Mouse (Mus musculus) left cerebral cortex, postnatal 25 days (tissue): ENCODE data around the gene Erbb2. TPM values are rescaled to one million over a fixed set of nuclear protein-coding genes. Genes with fewer than 3 reads are reported as not detected.

Source experiments
- DNase-seq, 2 experiments: peaks; one replicate each; pipeline ENCODE4 v3.0.0; 2022; ENCODE audit warnings: low spot score in 2 of 2, mixed read lengths in 1 of 2
- intact Hi-C: fragments of 180-260 bp; cut with DNase I; formaldehyde crosslinking; loops from one replicate; pipeline ENCODE4 v1.15.1; 2025
- total RNA-seq, 2 experiments: library from RNA; stranded (reverse); gene quantifications; 2 replicates each; pipeline ENCODE4 v1.2.3; 2021

The Erbb2 gene
- total RNA-seq, 2 experiments from 2014 or later = 1.8 to 2.4 TPM

- peak in 1 of 2 experiments; percentile 49 for DNase-seq
- intact Hi-C loops = no loop called here
Observed at GRCm38 (mm10) chr11:98384721-98385637, 27.3 kb upstream of the Erbb2 start.

- no peak for DNase-seq
- intact Hi-C loops = no loop called here
Observed at GRCm38 (mm10) chr11:98385638-98386585, 26.4 kb upstream of the Erbb2 start, which contains the start of gene Pnmt. TSS of gene Pnmt (plus strand) at chr11:98386450.

GRCm38 (mm10) chr11:98386596-98386995 is 25.7 kb upstream of the Erbb2 start:
- intact Hi-C loops = no loop called here
- no peak for DNase-seq

- intact Hi-C loops = no loop called here
- no peak for DNase-seq
Observed at GRCm38 (mm10) chr11:98387056-98387577, 25.2 kb upstream of the Erbb2 start.

- no peak for DNase-seq
- intact Hi-C loops = no loop called here
Observed at GRCm38 (mm10) chr11:98388282-98388681, 24.0 kb upstream of the Erbb2 start.

GRCm38 (mm10) chr11:98389221-98389780 is 23.0 kb upstream of the Erbb2 start:
- intact Hi-C loops = loop anchor here (1.0 kb wide), 1 partner anchor 47 kb away; no protein-coding TSS in a partner anchor
- peak; percentile 70 to 78 for DNase-seq

GRCm38 (mm10) chr11:98390141-98390540 is 22.1 kb upstream of the Erbb2 start:
- intact Hi-C loops = loop anchor here (5.0 kb wide), 1 partner anchor 123 kb away; no protein-coding TSS in a partner anchor
- no peak for DNase-seq

- intact Hi-C loops = loop anchor here (5.0 kb wide), 1 partner anchor 125 kb away; no protein-coding TSS in a partner anchor
Observed at GRCm38 (mm10) chr11:98392034-98392433, 20.2 kb upstream of the Erbb2 start.

GRCm38 (mm10) chr11:98392645-98393044 is 19.6 kb upstream of the Erbb2 start:
- intact Hi-C loops = loop anchor here (5.0 kb wide), 1 partner anchor 125 kb away; no protein-coding TSS in a partner anchor
- no peak for DNase-seq

More at GRCm38 (mm10) chr11:98392034-98392433, 20.2 kb upstream of the Erbb2 start:
- DNase-seq = no peak

GRCm38 (mm10) chr11:98393317-98393716 is 19.0 kb upstream of the Erbb2 start:
- no peak for DNase-seq
- intact Hi-C loops = loop anchor here (5.0 kb wide), 1 partner anchor 126 kb away; no protein-coding TSS in a partner anchor

- intact Hi-C loops = loop anchor here (5.0 kb wide), 1 partner anchor 127 kb away; no protein-coding TSS in a partner anchor
Observed at GRCm38 (mm10) chr11:98394301-98394700, 18.0 kb upstream of the Erbb2 start.

GRCm38 (mm10) chr11:98395041-98395440 is 17.2 kb upstream of the Erbb2 start:
- DNase-seq = no peak
- intact Hi-C loops = no loop called here

More at GRCm38 (mm10) chr11:98394301-98394700, 18.0 kb upstream of the Erbb2 start:
- DNase-seq = no peak

GRCm38 (mm10) chr11:98397946-98398345 is 14.3 kb upstream of the Erbb2 start:
- intact Hi-C loops = no loop called here
- DNase-seq = no peak

- intact Hi-C loops = no loop called here
- DNase-seq = peak; percentile 88 to 95
Observed at GRCm38 (mm10) chr11:98400161-98400726, 12.0 kb upstream of the Erbb2 start, which contains the start of gene Pgap3. TSS of gene Pgap3 (minus strand) at chr11:98400490.

GRCm38 (mm10) chr11:98400816-98401215 is 11.5 kb upstream of the Erbb2 start:
- no peak for DNase-seq
- intact Hi-C loops = no loop called here

GRCm38 (mm10) chr11:98406621-98407020 is 5.6 kb upstream of the Erbb2 start:
- intact Hi-C loops = no loop called here
- DNase-seq = no peak

- intact Hi-C loops = no loop called here
- no peak for DNase-seq
Observed at GRCm38 (mm10) chr11:98408872-98409271, 3.4 kb upstream of the Erbb2 start.

- intact Hi-C loops = no loop called here
- no peak for DNase-seq
Observed at GRCm38 (mm10) chr11:98409341-98409822, 2.9 kb upstream of the Erbb2 start.
